Mouse (Mus musculus): ENCODE measurements at regions not wholly inside any gene's neighbourhood (a gene's known extent, or its start where the extent isn't known, plus 50 kb on each side); places are given as distances from the start of the nearest gene placed in this dataset.
A peak's percentile ranks its signal among the peaks of the same experiment; 100 is the strongest.

DNA sequence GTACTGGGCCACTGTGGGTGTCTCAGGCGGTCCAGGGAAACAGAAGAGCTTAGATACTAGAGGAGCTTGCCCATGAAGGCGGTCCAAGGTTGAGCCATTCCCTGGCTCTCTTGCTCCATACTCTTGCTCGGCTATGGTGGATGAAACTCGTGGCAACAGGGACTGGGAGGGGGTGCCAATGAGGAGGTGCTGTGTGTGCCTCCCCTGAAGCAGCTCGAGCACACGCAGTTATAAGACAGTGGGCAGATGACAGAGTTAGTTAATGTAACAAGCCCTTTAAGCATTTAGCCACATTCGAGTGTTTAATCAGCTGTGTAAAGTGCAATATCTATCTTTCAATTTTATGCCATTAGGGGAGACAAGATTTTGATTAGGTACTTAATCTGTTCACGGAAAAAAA, 237.5 kb downstream of the Dhx35 start:
- no peak for DNase-seq

DNA sequence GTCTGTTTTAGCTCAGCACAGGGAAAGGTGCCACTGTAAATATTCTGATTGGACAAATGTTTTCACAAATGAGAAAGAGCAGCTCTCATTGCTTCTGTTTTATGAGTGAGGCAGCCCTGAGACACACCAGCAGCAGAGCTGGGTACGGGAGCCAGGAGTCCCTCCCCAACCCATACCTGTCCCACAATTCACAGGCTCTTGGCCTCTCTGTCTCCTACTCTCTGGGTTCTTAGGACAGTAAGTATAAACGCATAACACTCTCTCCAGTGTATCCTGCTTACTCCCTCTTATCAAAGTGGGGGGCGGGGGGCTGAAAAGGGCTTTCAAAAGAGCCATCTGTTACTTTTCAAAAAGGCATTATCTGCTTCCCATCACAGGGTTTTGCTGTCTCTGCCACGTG, 245.3 kb downstream of the Dhx35 start:
- no peak for DNase-seq

DNA sequence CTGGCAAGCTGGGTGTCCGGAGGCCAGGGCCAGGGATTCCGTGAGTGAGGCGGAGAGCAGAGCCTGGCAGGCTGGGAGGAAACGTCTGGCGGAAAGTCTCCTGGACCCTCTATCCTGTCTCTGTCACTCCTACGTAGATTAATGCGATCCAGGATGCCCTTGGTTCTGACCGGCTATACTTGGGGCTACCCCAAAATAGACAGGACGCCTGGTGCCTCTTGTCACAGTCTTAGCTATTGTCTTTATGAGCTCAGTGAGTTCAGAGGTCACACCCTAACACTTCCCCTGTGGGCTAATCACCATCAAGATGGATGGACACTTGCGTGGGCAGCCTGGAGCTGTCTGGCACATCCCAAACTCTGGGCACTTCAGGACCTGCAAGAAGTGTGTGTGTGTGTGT, 258.9 kb downstream of the Dhx35 start:
- DNase-seq: no peak

DNA sequence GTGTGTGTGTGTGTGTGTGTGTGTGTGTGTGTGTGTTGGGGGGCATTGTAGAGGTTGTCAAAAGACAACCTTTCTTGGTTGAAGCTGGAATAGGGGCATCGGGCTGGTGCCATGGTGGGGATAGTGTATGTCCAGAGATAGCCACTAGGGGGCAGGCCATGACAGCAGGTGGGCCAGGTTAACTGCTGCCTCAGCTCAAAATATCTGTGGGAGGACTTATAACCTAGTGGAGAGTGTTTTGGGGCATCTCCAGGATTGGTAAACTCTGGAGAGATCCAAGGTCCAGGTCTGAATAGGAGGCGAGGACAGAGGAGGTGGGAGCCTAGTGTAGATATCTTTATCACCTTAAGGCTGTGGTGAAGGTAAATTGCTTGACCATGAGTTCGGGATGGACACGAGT, 259.3 kb downstream of the Dhx35 start:
- peak; percentile 69 for DNase-seq

DNA sequence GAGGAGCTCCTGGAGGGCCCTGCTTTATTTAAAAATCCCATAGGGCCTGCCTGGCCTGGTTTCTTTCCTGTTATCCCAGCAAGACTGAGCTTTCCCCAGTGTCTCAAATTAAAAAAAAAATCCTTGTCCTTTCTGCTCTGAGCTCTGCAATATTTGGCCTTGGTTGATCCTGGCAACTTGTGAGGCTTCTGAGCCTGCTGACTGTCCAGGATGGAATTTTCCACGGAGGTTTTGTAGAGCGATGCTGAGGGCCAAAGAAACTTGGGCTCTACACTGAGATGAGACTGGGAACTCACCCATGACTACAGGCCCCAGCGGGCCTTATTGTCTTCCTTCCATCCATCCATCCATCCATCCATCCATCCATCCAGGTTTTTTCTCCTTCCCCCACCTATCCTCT, 259.8 kb downstream of the Dhx35 start:
- DNase-seq: no peak

DNA sequence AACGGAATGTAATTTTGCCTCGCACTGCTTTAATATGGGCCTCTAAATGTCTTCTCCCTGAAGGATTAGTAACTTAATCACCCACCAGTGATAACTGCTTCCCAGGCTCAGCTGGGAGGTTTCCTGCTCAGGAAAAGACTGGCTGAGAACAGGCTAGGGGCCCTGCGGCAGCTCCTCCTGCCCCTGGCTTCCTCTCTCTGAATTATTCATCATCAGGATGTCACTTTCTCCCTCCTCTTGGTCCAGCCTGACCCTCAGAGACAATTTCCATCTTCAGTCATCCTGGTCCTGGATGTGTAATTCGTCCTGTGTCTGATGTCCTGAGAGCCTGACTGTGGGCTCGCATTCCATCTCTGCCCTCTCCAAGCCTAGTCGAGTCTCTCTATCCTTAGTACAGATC, 261.2 kb downstream of the Dhx35 start:
- DNase-seq: no peak

DNA sequence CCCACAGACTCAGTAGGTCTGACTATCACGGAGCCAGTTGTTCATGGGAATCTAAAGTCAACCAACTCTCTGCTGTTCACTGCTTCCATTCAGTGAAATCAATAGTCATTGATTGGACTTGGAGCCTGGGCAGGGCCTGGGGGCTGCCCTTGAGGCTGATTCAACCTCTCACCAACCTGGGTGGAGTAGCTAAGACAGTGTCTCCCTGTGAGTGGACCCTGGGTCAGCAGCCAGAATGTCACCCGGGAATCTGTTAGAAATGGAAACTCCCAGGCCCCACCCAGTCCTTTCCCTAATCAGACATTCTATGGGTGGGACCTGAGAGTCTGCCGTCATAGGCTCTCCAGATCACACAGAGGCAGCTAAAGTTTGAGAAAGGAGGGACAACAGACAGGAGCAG, 262.4 kb downstream of the Dhx35 start:
- no peak for DNase-seq

DNA sequence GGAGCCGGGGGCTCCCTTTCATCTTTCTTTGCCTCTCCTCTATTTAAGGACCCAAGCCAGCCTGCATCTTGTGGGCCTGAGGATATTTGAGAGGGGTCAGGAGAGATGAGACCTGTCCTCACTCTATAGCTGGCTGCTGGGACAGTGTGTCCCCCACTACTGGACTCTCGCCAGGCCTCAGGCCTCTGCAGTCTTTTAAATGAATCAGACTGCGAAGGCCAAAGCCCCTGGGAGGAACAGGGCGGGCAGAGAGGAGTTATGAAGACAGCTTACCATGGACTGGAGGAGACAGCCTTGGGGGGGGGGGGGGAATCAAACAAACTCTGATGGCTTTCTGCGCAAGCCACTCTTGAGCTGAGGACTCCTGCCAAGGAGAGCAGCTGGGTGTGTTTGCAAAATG, 262.9 kb downstream of the Dhx35 start:
- no peak for DNase-seq

DNA sequence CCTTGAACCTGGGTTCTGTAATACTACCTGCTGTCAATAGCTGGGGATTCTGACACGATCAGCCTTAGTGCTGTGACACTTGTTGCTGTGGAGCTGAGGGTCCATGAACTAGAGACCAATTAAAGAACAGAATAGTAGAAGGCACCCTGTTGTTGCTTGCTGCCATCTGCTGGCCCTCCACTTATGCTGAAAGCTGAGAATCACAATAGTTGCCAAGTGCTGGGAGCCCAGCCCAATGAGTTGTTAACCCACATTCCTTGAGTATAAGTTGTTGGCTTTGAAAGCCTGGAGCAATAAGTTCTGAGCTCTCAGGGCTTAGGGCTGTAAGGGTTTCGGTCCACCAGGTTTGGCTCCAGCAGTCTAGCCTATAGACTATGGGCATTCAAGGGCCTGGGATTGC, 267.7 kb downstream of the Dhx35 start:
- no peak for DNase-seq

DNA sequence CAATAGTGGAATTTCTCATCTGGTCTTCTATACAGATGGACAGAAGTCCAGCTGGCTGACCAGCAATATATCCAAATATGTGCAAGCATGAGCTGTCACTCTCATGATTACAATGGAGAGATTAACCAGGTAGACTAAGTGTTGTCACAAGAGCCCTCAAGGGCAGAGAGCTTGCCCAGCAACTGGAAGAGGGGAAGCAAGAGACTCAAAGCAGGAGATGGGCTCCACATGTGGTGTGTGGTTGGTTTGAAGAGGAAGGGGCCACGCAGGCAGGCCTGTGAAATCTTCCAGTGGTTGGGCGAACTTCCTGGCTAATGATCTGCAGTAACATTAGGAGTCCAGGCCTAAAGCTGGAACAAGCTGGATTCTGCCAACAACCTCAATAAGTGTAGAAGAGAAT, 268.1 kb downstream of the Dhx35 start:
- no peak for DNase-seq

DNA sequence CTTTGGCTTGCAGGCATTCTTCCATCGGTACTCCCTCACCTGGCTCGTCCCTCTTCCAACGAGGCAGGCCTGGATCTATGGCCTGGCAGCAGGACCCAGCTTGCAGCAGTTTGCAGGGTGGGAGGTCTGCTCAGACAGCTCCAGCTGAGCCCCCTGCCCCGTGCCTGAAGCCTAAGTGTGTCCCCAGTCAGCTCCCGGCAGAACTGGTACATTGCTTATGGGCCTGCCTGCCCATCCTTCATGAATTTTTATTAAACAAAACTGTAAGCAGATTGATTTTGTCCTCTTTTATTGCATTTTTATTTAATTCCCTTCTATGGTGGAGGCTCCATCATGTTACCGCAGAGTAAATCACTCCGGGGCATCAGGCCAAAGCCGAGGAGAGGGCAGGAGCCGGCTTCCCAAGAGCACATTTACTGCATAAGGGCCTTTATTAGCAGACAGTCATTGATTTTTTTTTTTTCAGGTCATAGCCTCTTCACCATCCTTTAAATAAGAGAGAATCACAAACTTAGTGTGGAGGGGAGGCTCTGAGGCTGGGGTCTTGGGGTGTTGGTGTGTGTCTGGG, 269.9 kb downstream of the Dhx35 start:
- no peak for DNase-seq

DNA sequence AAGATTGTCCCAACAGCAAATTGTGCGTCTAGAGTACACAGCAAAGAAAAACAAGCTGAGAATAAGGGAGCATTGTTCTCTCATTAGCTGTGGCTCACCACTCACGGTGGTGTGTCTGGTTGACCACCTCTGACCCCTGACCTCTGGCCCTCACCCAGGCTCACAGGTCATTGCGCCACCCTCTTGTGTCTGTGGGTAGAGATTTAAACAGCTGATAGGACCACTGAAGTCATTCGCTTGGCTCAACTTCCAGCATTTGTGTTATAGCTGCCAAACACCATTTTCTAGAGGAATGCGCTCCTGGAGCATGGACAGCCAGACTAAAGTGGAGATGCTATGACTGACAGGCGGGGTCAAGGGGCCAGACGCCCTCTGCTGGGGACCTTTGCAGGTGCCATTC, 272.9 kb downstream of the Dhx35 start:
- no peak for DNase-seq

DNA sequence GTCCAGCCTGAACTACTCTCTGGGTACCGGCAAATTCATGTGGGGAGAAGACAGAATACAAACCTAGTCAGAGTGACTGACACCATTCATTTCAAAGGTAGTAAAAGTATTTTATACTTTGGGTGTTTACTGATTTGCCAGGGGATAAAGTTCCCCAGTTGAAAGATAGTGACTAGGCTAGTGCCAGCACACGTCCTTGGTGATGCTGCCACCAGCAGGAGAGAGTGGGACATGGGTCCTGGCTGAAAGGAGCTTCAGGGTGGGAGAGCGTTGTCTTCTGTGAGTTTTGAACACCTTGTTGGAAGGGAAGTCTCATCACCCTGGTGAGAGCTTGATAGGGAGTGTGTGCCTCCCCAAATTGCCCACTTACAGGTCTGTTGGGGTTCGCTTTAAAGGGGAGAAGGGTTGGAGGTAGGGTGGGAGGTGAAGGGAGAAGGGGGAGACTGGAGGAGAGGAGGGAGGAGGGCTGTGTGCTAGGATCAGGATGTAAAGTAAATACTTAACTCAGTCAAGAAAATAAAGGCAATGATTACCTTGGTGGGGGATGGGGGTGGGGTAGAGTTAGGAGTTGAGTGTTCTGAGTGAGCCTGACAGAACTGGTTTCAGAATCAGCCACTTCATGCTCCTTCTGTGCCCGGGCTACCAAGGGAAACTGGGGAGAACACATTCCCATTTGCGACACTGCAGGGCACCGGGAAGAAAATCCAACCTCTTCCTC, 273.9 kb downstream of the Dhx35 start:
- DNase-seq: no peak

DNA sequence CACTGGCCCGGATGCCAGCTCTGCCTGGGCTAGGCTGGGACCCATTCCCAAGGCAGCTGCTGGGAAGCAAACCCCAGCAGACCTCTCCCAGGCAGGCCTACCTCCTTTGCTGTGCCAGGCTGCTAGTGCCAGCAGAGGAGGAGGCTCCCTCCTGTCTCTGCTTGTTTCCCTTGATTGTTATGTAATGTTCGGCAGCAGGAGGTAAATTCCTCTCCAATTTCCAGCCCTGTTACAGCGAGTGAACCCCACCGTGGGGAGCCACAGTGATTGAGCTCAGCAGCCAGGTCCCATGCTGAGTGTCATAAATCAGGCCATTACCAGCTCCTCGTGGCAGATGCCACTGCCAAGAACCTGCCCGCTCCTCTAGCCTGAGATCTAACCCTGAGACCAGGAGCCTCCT, 274.6 kb downstream of the Dhx35 start:
- DNase-seq: no peak

DNA sequence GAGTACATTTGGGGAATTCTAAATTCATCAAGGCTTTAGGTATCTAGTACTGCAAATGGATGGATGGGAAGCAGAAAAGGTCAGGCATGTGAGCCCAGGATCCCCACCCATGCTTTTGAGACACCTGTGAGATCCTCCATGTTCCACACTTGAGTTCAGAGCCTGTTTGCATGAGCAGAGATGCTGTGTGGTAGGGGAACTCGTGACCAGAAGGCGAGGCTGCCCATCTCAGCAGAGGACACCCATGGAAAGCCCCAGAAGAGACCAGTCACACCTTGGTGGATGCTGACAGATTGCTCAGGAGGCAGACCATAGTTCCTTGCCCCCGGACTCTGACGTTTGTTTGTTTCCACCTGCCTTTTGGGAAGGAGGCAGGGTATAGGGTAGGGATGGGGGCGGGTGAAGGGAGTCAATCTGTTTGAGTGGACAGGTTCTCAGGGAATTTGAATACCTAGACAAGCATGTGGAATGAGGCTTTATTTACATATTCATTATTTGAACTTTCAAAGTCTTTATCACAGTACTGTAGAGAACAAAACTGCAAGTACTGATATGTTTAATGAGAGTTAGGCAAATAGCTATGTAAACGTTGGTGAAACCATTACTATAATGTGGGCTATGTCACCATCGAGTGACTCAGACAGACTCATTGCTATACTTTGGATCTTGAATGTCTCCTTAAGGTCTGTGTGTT, 278.5 kb downstream of the Dhx35 start:
- DNase-seq: no peak

DNA sequence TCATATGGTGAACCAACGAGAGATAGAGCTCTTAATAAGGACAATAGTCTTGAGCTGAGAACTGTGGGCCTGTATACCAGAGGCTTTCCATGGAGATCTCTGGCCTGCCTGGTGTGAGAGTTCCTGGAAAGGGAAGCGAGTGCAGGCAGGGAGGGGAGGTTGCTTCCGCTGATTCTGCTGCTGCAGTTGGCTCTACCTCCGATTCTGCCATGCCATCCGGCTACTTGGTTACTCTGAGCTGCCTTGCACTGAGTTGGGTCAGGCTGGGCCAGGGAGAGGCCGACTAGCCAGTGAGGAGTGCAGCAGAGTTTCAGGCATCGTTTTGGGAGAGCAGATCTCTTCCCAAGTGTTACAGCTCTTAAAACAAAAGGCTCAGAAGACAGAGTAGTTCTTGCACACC, 285.2 kb downstream of the Dhx35 start:
- DNase-seq: no peak

DNA sequence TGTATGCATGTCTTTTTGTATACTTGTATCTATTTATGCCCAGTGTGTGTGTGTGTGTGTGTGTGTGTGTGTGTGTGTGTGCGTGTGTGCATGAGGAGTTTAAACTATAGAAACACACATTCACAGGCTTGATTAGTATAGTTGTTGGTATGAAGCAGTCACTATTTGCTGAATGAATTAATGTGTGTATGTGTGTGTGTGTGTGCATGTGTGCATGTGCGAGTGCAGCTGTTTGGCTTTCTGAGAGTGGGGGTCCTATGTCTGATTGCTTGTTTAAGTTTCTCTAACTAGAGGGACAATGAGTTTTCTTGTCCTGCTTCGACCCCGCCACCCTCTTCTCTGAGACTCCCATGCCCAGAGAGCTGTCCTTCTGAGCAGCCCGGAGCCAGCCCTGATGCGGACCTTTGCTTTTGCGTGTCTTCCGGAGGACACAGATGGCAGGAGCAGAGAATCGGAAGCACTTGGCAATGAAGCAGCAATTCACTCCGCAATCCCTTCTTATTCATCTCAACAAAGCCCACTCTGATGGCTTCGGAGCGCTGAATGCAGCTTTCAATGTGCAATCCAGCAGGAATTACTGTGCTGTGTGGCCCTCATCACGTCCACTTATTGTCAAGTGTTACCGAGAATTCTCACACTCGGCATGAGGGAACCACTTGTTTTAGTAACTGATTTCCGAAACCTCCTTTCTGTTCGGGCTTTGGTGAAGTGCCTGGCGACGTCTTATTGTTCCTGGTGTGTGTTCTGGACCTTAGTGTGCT, 286.4 kb downstream of the Dhx35 start:
- no peak for DNase-seq

DNA sequence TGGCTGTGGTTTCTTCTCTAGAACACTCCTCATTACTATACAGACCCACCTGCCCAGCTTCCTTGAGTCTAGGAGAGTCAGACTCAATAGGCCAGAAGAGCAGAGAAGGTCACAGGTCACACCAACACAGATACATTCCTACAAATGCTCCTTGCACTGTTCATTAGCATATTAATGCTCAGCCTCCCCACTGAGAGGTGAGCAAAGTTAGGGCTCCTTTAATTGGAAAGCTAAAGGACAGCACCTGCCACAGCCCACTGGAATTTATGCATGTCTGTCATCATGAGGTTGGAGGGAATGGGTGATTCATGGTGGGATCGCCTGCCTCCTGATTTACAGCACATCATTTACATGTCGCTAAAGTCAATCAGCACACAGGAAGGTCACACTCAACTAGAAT, 292.2 kb downstream of the Dhx35 start:
- no peak for DNase-seq

DNA sequence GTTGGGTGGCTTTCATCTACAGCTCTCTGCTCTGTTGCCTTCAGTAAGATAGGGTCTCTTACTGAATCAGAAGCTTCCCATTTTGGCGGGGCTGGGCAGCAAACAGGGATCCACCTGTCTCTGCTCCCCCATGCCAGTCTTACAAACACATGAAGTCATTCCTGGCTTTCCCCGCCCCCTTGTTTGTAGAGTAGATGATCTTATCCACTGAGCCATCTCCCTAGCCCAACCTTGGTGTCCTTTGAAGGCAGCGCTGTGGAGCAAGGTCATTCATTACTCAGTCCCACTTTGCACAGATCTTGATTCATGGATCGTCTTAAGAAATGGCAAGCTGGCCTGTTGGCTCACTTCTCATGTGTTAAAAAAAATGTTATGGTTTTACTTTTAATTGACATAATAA, 293.6 kb downstream of the Dhx35 start:
- no peak for DNase-seq

DNA sequence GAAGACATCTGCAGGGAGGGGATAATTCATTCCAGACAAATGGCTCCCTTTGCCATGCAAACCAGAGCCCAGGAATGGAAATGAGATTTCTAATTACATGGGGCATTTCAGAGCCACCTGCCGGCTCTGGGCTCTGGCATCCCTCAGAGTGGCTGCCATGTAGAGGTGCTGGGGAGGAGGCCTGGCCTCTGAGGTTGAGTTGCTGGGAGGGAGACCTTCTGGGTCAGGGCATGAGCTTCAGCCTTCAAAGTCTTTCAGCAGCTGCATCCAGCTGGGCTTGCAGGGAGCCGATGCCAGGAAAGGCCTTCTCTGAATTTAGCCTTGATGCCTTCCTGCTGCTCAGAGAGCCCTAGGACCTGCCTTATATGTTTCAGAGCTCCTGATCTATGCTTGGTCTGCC, 302.1 kb downstream of the Dhx35 start:
- peak; percentile 10 for DNase-seq

DNA sequence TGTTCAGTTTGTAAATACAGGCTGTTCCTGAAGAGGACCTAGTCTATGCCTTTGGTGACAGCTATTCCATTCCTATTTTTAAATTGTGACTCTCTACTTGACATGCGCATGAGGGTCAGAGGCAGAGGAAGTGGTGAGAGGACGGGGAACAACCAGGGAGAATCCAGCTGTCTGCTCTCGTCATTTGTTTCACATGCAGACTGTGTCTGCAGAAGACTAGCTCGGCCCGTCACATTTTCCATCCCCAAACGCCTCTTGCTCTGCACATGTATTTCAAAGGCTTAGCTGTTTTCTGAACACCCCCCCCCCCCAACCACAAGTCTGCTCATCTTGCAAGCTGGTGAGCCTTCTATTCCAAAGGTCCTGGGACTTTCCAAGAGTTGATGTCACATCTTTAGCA, 339.4 kb downstream of the Dhx35 start:
- DNase-seq: no peak

DNA sequence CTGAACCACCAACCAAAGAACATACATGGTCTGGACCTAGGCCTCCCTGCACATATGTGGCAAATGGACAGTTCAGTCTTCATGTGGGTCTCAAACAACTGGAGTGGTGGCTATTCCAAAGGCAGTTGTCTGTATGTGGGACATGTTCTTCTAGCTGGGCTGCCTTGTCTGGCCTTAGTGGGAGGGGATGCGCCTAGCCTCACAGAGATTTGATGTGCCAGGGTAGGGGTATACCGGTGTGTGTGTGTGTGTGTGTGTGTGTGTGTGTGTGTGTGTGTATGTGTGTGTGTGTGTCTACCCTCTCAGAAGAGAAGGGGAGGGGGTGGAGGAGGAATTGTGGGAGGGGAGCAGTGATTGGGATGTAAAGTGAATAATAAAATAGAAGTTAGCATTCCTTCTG, 344.0 kb downstream of the Dhx35 start:
- no peak for DNase-seq

DNA sequence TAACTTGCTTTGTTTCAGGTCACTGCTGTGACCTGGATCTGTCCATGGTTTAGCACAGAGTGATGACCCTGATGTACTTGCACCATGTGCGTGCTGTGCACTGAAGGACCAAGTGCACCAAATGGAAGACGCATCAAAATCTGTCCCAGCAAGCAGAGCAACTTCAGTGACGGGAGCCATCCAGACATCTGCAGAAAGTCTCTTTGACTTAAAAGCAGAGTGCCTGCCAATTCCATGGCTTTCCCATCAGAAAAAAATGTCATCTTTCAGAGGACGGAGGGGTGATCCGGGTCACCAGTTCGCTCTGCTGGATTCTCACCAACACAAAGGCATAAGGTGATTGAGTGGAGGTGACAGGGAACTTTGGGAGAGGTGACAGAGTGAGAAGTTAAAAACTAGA, 351.4 kb downstream of the Dhx35 start:
- no peak for DNase-seq

DNA sequence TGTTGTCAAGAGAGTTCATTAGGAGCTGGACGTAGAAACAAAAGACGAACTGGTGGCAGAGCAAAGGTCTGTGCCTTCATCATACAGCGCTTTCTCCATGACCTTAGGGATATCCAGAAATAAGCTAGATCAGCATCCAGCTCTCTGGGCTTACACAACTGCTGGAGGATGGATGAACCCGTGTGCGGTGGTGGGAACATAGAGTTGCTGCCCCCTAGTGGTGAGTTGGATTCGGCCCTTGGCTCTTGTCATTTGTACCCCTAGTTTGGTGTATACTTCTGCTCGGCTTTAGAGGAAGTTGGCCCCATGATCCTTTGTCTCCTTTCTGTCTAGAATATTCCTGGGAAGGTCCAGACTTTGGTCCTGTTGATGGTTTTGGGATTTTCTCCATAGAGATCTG, 369.4 kb downstream of the Dhx35 start:
- peak; percentile 68 for DNase-seq
